Mouse (Mus musculus) olfactory bulb, adult 2 months (tissue): ENCODE data around the gene Ifngr2.

Experiments used
- CTCF ChIP-seq: fragments of 200-500 bp; IDR thresholded peaks from 2 replicates; pipeline ENCODE4 v1.5.1; 2012; ENCODE audit warnings: low read depth, mild to moderate bottlenecking, low read length, moderate library complexity; ENCODE audit not compliant: insufficient read depth
- POLR2A ChIP-seq: fragments of 200-500 bp; IDR thresholded peaks from 2 replicates; pipeline ENCODE4 v1.6.1; 2012; ENCODE audit warnings: mild to moderate bottlenecking, low read depth, low read length, moderate library complexity; ENCODE audit not compliant: insufficient read depth

DNA sequence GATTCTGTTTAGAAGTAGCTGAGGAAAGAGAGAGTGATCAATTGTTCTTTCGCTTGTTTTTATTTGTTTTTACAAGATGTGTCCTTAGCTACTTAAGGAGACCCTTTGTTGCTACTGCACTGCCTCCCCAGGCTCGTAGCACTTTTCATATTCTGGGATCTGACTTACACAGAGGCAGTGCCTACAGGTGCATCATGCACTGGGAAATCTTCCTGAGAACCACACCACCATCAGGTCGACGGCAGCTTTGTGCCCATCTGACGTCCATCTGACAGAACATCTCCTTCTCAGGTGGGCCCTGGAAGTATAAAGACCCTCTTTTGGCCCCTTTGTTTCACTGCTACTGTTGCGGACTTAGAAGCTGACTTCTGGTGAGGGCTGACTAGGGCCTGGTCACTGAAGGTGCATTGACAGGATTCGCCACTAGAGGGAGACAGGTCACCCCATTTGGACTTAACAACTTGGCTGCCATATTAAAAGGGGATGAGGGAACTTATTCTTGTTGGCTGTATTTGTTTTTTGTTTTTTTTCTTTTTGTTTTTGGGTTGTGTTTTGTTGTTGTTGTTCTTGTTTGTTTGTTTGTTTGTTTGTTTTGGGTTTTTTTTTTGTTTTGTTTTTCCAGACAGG, 34.6 kb upstream of the Ifngr2 start:
- peak; percentile 30; the same call in 1 of the 2 replicates for TF ChIP-seq CTCF
- no peak for TF ChIP-seq POLR2A
